Mouse (Mus musculus) liver (tissue): ENCODE data around the gene Pmvk.

Experiments
- DNase-seq: peaks from one replicate; pipeline ENCODE4 v3.0.0-alpha.2; 2020; ENCODE audit warnings: mixed read lengths

Gene Pmvk

GRCm38 (mm10) chr3:89481488-89481887, 27.1 kb downstream of the Pmvk start:
- DNase-seq, result peak; percentile 31

- DNase-seq, result no peak
These were observed 27.9 kb downstream of the Pmvk start for GRCm38 (mm10) chr3:89482249-89482648.

GRCm38 (mm10) chr3:89484766-89485524, 30.6 kb downstream of the Pmvk start:
- peak; percentile 77 for DNase-seq

- no peak for DNase-seq
These were observed 31.8 kb downstream of the Pmvk start for GRCm38 (mm10) chr3:89486111-89486510.

GRCm38 (mm10) chr3:89486916-89487702, 32.8 kb downstream of the Pmvk start:
- no peak for DNase-seq

- DNase-seq, result no peak
These were observed 36.4 kb downstream of the Pmvk start for GRCm38 (mm10) chr3:89490790-89491189.

GRCm38 (mm10) chr3:89491559-89491958, 37.2 kb downstream of the Pmvk start:
- DNase-seq, result no peak

GRCm38 (mm10) chr3:89492701-89493151, 38.4 kb downstream of the Pmvk start:
- no peak for DNase-seq

GRCm38 (mm10) chr3:89494630-89495029, 40.3 kb downstream of the Pmvk start:
- no peak for DNase-seq

GRCm38 (mm10) chr3:89496366-89496765, 42.0 kb downstream of the Pmvk start:
- no peak for DNase-seq

- no peak for DNase-seq
These were observed 45.4 kb downstream of the Pmvk start for GRCm38 (mm10) chr3:89499696-89500095.

GRCm38 (mm10) chr3:89501486-89501885, 47.1 kb downstream of the Pmvk start:
- no peak for DNase-seq

GRCm38 (mm10) chr3:89502551-89502950, 48.2 kb downstream of the Pmvk start:
- no peak for DNase-seq

GRCm38 (mm10) chr3:89508041-89508440, 53.7 kb downstream of the Pmvk start:
- no peak for DNase-seq

GRCm38 (mm10) chr3:89510979-89511378, 56.6 kb downstream of the Pmvk start:
- peak; percentile 17 for DNase-seq

- DNase-seq, result no peak
These were observed 57.1 kb downstream of the Pmvk start for GRCm38 (mm10) chr3:89511400-89511799.

- peak; percentile 17 for DNase-seq
These were observed 57.9 kb downstream of the Pmvk start for GRCm38 (mm10) chr3:89512225-89512624.

- no peak for DNase-seq
These were observed 61.1 kb downstream of the Pmvk start for GRCm38 (mm10) chr3:89515444-89515843.

GRCm38 (mm10) chr3:89516321-89516720, 62.0 kb downstream of the Pmvk start:
- DNase-seq, result no peak
